Mouse (Mus musculus): ENCODE measurements at regions not wholly inside any gene's neighbourhood (a gene's known extent, or its start where the extent isn't known, plus 50 kb on each side); places are given as distances from the start of the nearest gene placed in this dataset.

- no peak for DNase-seq (ENCODE audit: low read depth, low spot score)
Measured at GRCm38 (mm10) chr15:86721131-86721530, 506.9 kb downstream of the Tbc1d22a start.

DNA sequence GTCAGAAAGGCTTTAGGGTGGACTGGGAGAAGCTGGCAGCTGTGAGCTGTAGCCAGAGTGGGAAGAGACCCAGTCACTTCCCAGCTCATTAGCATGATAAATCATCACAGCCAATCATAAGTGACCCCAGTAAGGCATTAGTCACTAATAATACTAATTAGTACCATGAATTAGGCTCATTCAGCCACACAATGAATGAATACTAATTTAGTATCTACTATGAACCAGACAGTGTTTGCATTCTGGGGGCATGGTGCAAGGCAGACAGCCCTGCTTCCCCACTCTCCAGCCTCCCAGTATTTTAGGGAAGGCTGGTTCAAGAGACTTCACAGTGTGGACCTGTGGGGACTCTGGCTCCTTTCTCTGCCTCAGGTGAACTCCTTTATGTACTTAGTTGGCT lies 523.7 kb downstream of the Tbc1d22a start:
- DNase-seq (ENCODE audit: low read depth, low spot score) = no peak

- no peak for DNase-seq (ENCODE audit: low read depth, low spot score)
Measured at GRCm38 (mm10) chr15:86738356-86738755, 524.1 kb downstream of the Tbc1d22a start.

DNA sequence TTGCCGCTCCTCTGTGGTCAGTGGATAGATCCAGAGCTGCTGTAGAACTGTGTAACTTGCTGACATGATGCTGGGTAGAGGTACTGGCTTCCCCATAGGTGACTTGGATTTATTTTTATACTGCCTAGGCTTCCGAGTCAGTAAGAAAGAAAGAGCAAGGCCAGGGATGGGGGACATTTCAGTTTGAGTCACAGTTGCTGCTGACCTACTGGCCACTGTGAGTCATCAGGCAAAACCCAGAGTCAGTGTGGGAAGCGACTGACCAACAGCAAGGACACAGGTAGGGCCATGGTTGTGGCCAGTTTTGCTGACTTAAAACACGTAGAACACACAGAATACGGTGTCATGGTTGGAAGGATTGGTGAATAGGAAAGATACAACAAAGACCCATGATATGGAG lies 524.5 kb downstream of the Tbc1d22a start:
- DNase-seq (ENCODE audit: low read depth, low spot score) = no peak

DNA sequence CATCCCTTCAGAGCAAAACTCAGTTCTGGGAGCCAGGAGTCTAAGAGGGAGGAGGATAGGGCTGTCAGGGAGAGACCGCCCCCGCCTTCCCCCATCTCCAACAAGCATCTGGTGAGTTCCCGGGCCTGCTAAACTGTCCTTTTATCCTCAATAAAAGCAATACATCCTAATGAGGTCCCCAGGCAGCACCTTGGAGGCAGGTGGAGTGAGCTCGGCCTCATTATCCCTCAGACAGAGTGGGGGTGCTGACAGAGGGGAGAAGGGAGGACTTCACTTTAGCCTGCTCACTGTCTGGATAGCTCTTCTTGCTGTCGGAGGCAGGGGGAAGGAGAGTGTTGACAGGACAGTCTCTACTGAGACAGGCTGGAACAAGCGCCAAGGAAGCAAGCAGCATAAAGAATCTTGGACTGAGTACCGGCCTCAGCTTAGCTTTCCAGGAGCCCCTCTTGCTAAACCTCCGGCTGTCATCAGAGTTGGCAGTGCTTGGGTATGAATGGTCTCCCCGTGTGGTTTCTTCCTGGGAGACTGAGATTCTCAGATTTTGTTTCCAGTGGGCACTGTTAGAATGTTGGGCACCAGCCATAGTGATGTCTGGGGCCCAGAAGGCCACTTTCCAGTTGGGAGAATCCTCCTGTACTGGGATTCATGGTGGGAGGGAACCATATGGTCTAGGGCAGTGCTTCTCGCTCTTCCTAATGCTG lies 537.3 kb downstream of the Tbc1d22a start:
- DNase-seq (ENCODE audit: low read depth, low spot score) = no peak

DNA sequence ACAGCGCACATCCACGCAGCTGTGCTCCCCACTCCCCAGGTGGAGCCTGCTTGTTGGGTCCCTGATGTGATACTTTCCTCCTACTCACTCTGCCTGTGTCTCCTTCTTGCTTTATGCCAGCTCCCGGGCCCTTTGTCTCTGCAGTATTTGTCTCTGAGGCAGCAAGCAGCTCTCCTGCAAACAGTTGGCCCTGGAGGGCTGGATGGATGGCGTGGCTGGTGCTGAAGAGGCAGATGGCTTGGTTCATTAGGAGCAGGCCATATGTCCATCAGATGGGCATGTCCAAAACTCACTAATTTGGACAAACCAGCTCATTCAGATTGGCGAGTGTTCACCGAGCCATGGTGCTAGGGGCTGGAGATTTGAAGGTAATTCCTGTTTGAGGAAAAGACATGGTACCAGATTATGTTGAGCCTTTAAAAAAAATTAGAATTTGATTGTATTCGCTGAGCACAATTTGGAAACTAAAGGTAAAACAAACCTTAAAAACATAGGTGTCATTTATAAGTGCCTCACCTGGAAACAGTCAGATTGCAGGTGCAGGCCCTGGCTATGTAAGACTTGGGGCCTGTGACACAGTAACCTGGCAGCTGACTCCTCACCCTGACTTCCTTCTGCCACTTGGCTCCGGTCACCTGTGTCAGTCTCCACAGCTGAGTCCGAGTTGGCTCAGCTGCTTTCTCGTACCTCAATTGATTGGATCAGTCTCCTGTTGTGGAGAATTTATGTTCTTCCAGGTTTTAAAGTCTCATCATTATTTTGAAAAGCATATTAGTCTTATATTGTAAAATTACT lies 549.5 kb downstream of the Tbc1d22a start:
- DNase-seq (ENCODE audit: low read depth, low spot score) = no peak

- DNase-seq (ENCODE audit: low read depth, low spot score) = no peak
Measured at GRCm38 (mm10) chr15:86767623-86768022, 553.4 kb downstream of the Tbc1d22a start.

GRCm38 (mm10) chr15:86773041-86773440 lies 558.8 kb downstream of the Tbc1d22a start:
- DNase-seq (ENCODE audit: low read depth, low spot score) = no peak

DNA sequence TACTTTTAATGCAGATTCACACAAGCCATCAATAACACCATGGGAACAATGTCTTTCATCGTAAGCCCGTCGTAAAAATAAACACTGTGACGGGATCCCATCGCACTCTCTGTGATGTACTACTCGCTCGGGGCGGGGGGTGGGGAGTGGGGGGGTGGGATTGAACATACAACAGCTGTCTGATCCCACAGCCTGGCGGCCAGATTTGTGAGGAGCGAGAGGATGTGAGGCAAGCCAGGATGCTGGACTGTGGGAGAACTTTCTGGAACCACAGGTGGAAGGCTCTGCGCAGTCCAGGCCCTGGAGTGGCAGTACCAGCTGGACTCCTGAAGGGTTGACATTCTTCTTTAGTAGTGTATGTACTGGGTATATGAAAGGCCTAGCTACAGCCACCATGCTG lies 563.7 kb downstream of the Tbc1d22a start:
- no peak for DNase-seq (ENCODE audit: low read depth, low spot score)

DNA sequence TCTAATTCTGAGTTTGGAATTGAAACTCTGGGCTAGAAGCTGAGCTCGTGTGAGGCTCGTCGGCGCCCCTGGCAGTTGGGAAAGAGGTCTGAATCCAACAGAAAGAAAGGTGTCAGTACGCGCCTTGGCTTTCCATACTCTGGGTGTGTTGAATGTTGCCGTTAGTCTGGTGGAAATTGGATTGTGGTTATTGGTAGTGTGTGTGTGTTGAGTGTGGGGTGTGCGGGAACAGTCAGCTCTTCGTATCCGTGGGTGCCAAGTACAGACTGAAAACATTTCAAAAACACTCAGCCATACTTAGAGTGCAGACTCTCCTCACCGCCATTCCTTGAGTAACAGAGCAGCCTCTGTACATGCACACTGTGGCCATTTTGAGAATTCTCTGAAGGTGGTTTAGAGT lies 566.9 kb downstream of the Tbc1d22a start:
- no peak for DNase-seq (ENCODE audit: low read depth, low spot score)

DNA sequence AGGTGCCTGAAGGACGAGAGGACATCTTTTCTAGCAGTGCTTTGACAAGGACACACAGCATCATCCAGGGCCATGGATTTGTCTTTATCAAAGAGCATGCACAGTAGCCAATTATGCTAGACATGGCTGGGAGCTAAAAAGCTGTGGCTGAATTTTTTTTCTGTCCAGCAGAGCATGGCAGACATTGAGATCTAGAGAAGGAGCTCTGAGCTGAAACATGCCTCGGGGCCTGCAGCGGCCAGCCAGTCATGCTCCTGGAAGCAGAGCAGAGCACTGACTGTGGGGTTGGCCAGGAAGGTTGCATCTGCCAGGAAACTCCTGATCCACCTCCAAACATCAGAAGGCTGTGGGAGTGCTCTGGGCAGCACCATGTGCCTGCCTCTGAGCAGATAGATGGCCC lies 580.5 kb downstream of the Tbc1d22a start:
- DNase-seq (ENCODE audit: low read depth, low spot score) = no peak

- no peak for DNase-seq (ENCODE audit: low read depth, low spot score)
Measured at GRCm38 (mm10) chr15:86798474-86799178, 584.4 kb downstream of the Tbc1d22a start.

GRCm38 (mm10) chr15:86807296-86808080 lies 593.2 kb downstream of the Tbc1d22a start:
- no peak for DNase-seq (ENCODE audit: low read depth, low spot score)

DNA sequence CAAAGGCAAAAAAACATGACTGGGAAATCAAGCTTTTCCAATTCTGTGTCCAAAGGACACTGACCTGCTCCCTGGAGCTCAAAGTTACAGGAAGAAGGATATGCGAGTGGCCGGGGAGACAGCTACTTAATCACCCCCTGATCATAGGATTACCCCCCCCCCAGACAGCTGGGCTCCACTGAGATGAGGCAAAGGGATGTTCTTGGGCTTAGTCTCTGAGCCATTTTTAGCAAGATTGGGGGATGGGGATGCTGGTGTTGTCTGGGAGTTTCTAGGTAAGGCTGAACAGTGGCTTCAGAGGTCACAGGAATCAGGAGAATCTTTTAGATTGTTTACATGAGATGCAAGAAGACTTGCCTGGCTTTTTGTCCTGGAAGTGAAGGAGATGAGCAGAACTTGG lies 597.6 kb downstream of the Tbc1d22a start:
- peak; percentile 97 for DNase-seq (ENCODE audit: low read depth, low spot score)

GRCm38 (mm10) chr15:86814808-86815421 lies 600.7 kb downstream of the Tbc1d22a start:
- DNase-seq (ENCODE audit: low read depth, low spot score) = no peak

DNA sequence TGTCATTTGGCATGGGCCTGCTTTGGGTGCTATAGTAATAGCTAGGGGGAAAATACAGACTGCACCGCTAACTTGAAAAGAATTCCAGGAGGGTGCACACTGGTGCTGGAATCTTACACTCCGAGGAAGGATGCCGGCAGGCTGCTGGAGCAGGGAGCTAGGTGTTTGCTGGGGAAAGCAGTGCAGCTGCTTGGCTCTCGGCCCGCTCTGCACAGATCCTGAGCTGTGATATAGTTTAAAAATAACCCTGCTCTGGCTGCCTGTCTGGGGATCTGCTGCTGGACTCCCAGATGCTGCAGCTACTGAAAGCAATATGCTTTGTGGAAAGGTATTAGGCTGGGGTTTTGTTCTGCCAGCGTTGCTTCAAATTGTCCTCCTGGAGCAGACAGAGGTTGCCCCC lies 621.7 kb downstream of the Tbc1d22a start:
- DNase-seq (ENCODE audit: low read depth, low spot score) = no peak

DNA sequence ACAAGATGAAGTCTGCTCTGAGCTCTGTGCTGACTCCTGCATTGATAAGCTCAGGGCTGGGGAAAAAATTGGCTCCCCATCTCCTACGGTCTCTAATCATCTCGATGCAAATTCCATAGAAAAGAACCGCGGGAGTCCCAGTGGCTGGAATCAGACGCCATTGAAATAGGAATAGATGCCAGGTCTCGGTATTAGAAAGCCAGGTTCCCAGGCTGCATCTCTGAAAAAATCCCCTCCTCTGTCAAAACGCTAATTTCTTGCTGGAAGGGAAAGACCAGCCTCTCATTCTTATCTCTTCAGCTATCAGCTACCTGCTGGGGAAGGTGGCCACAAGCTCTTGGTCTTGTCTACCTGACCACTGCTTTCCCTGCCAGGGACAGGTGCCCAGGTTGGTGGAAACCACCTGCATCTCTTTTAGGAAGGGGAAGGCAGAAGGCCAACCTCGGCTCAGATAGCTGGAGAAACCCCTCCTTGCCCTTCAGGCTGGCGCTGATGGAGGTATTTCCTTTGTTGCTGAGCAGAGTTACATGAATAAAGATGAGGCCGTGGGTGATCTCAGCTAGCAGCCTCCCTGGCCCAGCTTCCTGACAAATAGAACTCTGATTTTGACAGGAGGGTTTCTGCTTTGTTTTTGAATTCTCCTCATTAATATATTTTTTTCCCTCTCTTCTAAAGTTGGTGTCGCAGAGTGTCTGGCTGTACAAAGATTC lies 638.1 kb downstream of the Tbc1d22a start:
- DNase-seq (ENCODE audit: low read depth, low spot score) = no peak

DNA sequence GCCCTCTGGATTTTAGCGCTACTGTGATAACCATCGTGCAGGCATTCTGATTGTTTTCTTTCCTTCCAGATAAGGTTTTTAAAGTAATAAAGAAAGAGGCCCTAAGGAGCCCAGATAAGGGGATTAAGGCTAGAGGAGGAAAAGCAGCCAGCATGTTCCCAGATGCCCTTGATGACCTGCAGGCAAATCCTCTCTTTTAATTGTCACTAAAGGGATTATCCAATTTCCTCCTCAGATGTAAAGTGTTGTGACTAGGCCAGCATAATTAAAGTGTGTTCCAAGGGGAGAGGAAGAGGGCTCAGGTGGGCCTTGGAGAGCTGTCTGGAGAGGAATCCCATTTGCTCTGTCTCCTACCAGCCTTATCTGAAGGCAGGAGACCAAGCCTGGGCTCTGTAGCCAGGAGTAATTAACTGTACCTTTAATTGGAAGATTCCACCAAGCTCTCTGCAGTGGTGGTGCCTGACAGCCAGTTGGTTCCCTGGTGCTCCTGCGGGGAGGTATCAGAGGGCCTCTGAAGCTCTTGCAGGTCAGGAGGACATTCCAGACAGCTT lies 644.2 kb downstream of the Tbc1d22a start:
- peak; percentile 62 for DNase-seq (ENCODE audit: low read depth, low spot score)

GRCm38 (mm10) chr15:86875721-86876309 lies 661.6 kb downstream of the Tbc1d22a start:
- DNase-seq (ENCODE audit: low read depth, low spot score) = no peak

DNA sequence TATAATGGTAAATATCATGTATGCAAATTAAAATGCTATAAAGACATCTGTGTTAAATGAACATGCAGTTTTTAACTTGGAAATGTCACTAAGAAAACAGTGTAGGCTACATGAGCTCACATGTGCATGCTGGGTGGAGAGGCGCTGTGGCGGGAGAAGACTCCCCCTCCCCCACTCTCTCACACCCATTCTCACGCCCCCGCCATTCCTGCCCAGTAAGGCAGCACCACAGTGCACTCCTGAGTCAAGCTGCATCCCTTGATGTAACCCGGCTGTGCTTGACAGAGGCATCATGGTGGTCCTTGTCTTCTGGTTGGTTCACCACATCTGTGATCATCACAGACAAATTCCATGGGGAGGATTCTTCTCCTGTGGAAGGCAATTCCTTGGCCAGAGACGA lies 647.1 kb upstream of the Fam19a5 start:
- DNase-seq (ENCODE audit: low read depth, low spot score) = no peak
